Mouse (Mus musculus): Measurements from ENCODE around the gene Txnip. TPM values are rescaled to one million over a fixed set of nuclear protein-coding genes. Genes with fewer than 3 reads are reported as not detected.

The Txnip gene
- polyA plus RNA-seq, 1 experiment from 2014 or later, result 338 TPM

GRCm38 (mm10) chr3:96579885-96580454, 22.2 kb downstream of the Txnip start:
- no peak for TF ChIP-seq CTCF (IDR thresholded peaks at IDR 0.05)
- POLR2A ChIA-PET, result interaction anchor here (0.7 to 1.6 kb wide), 6 partner anchors 14 to 122 kb away, joined by 3 to 15 read pairs (median 4); partner anchors contain the start of genes Polr3gl and Txnip
- ATAC-seq (peak; percentile 46), DNase-seq (ENCODE audit: low read depth, low spot score) (no peak)
- in situ Hi-C loops (cut with MboI; ENCODE audit: low pct_unique_long_range_greater_than_20kb), result loop anchor here (5.0 kb wide), 1 partner anchor 38 kb away; no protein-coding TSS in a partner anchor
- CTCF ChIA-PET, result interaction anchor here (0.6 to 11.5 kb wide), 29 partner anchors 9 to 302 kb away, joined by 3 to 312 read pairs (median 6); partner anchors contain the start of genes Itga10, Lix1l, Pias3 and Polr3gl
- no peaks in the 10 kb centered on the region for H3K27me3 ChIP-seq

GRCm38 (mm10) chr3:96581141-96581540, 23.4 kb downstream of the Txnip start:
- POLR2A ChIA-PET, result interaction anchor here (0.7 to 1.3 kb wide), 2 partner anchors 13 to 126 kb away, joined by 3 read pairs; partner anchors contain the start of gene Polr3gl
- no peak for ATAC-seq
- DNase-seq (ENCODE audit: low read depth, low spot score), result no peak

GRCm38 (mm10) chr3:96581771-96582515, 24.2 kb downstream of the Txnip start:
- ATAC-seq (no peak), DNase-seq (ENCODE audit: low read depth, low spot score) (no peak)
- no peak for TF ChIP-seq CTCF (IDR thresholded peaks at IDR 0.05)
- in situ Hi-C loops (cut with MboI; ENCODE audit: low pct_unique_long_range_greater_than_20kb), result loop anchor here (5.0 kb wide), 1 partner anchor 40 kb away; no protein-coding TSS in a partner anchor
- no peaks in the 10 kb centered on the region for H3K27me3 ChIP-seq
- POLR2A ChIA-PET, result interaction anchor here (0.9 kb wide), 1 partner anchor 31 kb away, joined by 8 read pairs; no protein-coding TSS in a partner anchor
- CTCF ChIA-PET, result interaction anchor here (1.2 to 11.5 kb wide), 4 partner anchors 33 to 114 kb away, joined by 3 to 312 read pairs (median 21); partner anchors contain the start of genes Itga10, Pias3 and Txnip

More at GRCm38 (mm10) chr3:96581141-96581540, 23.4 kb downstream of the Txnip start:
- no peak for TF ChIP-seq CTCF (IDR thresholded peaks at IDR 0.05)
- in situ Hi-C loops (cut with MboI; ENCODE audit: low pct_unique_long_range_greater_than_20kb), result loop anchor here (5.0 kb wide), 1 partner anchor 39 kb away; no protein-coding TSS in a partner anchor
- no peaks in the 10 kb centered on the region for H3K27me3 ChIP-seq
- CTCF ChIA-PET, result interaction anchor here (1.2 to 11.5 kb wide), 12 partner anchors 10 to 303 kb away, joined by 3 to 312 read pairs (median 10); partner anchors contain the start of genes Itga10, Lix1l, Pias3 and Polr3gl

GRCm38 (mm10) chr3:96583386-96583785, 25.6 kb downstream of the Txnip start:
- no peaks in the 10 kb centered on the region for H3K27me3 ChIP-seq
- no peak for ATAC-seq
- in situ Hi-C loops (cut with MboI; ENCODE audit: low pct_unique_long_range_greater_than_20kb), result loop anchor here (5.0 kb wide), 1 partner anchor 41 kb away; no protein-coding TSS in a partner anchor
- POLR2A ChIA-PET, result interaction anchor here (1.3 kb wide), 1 partner anchor 9 kb away, joined by 5 read pairs; no protein-coding TSS in a partner anchor
- CTCF ChIA-PET, result interaction anchor here (1.2 to 11.5 kb wide), 2 partner anchors 35 to 62 kb away, joined by 3 to 312 read pairs; partner anchors contain the start of genes Itga10 and Txnip
- DNase-seq (ENCODE audit: low read depth, low spot score), result no peak
- no peak for TF ChIP-seq CTCF (IDR thresholded peaks at IDR 0.05)

- no peak for ATAC-seq
- in situ Hi-C loops (cut with MboI; ENCODE audit: low pct_unique_long_range_greater_than_20kb), result no loop called here
- ChIA-PET POLR2A (interaction anchor here (1.3 kb wide), 1 partner anchor 14 kb away, joined by 3 read pairs; the partner anchor contains the start of gene Gm16253), CTCF (interaction anchor here (2.2 to 2.8 kb wide), 3 partner anchors 11 to 88 kb away, joined by 5 to 15 read pairs (median 7); partner anchors contain the start of gene Gm16253)
- TF ChIP-seq CTCF (IDR thresholded peaks at IDR 0.05), result no peak
- H3K27me3 ChIP-seq, result no peaks in the 10 kb centered on the region
- no peak for DNase-seq (ENCODE audit: low read depth, low spot score)
These were observed 32.9 kb downstream of the Txnip start for GRCm38 (mm10) chr3:96590657-96591056.

- no peaks in the 10 kb centered on the region for H3K27me3 ChIP-seq
- ATAC-seq, result no peak
- ChIA-PET POLR2A (interaction anchor here (0.6 to 1.5 kb wide), 5 partner anchors 8 to 37 kb away, joined by 3 to 5 read pairs (median 4); partner anchors contain the start of gene Txnip), CTCF (interaction anchor here (0.7 to 2.7 kb wide), 13 partner anchors 8 to 80 kb away, joined by 3 to 26 read pairs (median 5); partner anchors contain the start of genes Gm16253 and Rbm8a)
- DNase-seq (ENCODE audit: low read depth, low spot score), result no peak
- in situ Hi-C loops (cut with MboI; ENCODE audit: low pct_unique_long_range_greater_than_20kb), result no loop called here
- TF ChIP-seq CTCF (IDR thresholded peaks at IDR 0.05), result no peak
These were observed 35.6 kb downstream of the Txnip start for GRCm38 (mm10) chr3:96593374-96593773.

- ATAC-seq (peak; percentile 96), DNase-seq (ENCODE audit: low read depth, low spot score) (no peak)
- no peak for TF ChIP-seq CTCF (IDR thresholded peaks at IDR 0.05)
- ChIA-PET POLR2A (interaction anchor here (0.6 to 1.5 kb wide), 6 partner anchors 8 to 37 kb away, joined by 3 to 5 read pairs (median 4); partner anchors contain the start of gene Txnip), CTCF (interaction anchor here (0.7 to 2.7 kb wide), 14 partner anchors 8 to 101 kb away, joined by 3 to 26 read pairs (median 5); partner anchors contain the start of genes Gm16253 and Rbm8a)
- no peaks in the 10 kb centered on the region for H3K27me3 ChIP-seq
- in situ Hi-C loops (cut with MboI; ENCODE audit: low pct_unique_long_range_greater_than_20kb), result no loop called here
These were observed 36.2 kb downstream of the Txnip start, which contains the start of gene Polr3gl for GRCm38 (mm10) chr3:96593790-96594560. TSS of gene Polr3gl (minus strand) at chr3:96594181.

GRCm38 (mm10) chr3:96594851-96595250, 37.1 kb downstream of the Txnip start:
- H3K27me3 ChIP-seq, result no peaks in the 10 kb centered on the region
- no peak for TF ChIP-seq CTCF (IDR thresholded peaks at IDR 0.05)
- in situ Hi-C loops (cut with MboI; ENCODE audit: low pct_unique_long_range_greater_than_20kb), result no loop called here
- ATAC-seq, result no peak
- ChIA-PET CTCF (interaction anchor here (0.9 to 2.7 kb wide), 5 partner anchors 8 to 51 kb away, joined by 3 to 26 read pairs (median 3); partner anchors contain the start of gene Rbm8a), POLR2A (interaction anchor here (1.0 to 1.5 kb wide), 3 partner anchors 18 to 36 kb away, joined by 3 to 4 read pairs (median 4); partner anchors contain the start of gene Gm16253)
- DNase-seq (ENCODE audit: low read depth, low spot score), result no peak

- POLR2A ChIA-PET, result interaction anchor here (0.7 to 1.1 kb wide), 2 partner anchors 19 to 310 kb away, joined by 3 read pairs; partner anchors contain the start of genes Gm16253 and Gpr89
These were observed 37.9 kb downstream of the Txnip start for GRCm38 (mm10) chr3:96595661-96596060.

More at GRCm38 (mm10) chr3:96595661-96596060, 37.9 kb downstream of the Txnip start:
- ATAC-seq (no peak), DNase-seq (ENCODE audit: low read depth, low spot score) (no peak)
- H3K27me3 ChIP-seq, result no peaks in the 10 kb centered on the region
- no peak for TF ChIP-seq CTCF (IDR thresholded peaks at IDR 0.05)
- CTCF ChIA-PET, result interaction anchor here (0.9 to 2.7 kb wide), 3 partner anchors 7 to 52 kb away, joined by 3 to 26 read pairs (median 3); no protein-coding TSS in a partner anchor
- in situ Hi-C loops (cut with MboI; ENCODE audit: low pct_unique_long_range_greater_than_20kb), result no loop called here

All from Patski (cell line).